8 mouse cellular contexts compared by ENCODE assay signal in genomic region chr14:76149531-76150179, GRCm38 (mm10). TPM values are rescaled to one million over a fixed set of nuclear protein-coding genes. Genes with fewer than 3 reads are reported as not detected.
DNase-seq lines count a peak whose midpoint lies in the region; ATAC-seq and TF ChIP-seq lines count a peak whose summit lies in the region.

No protein-coding gene starts in this region.

- TF ChIP-seq EP300 in MEL (IDR thresholded peaks at IDR 0.05; ENCODE audit: low read depth in 1 of 2, low read length in 2 of 2), result peak in 1 of 2 experiments; percentile 49; a peak in 1 of 4 replicates

- no peaks in the 10 kb centered on the region for H3K27me3 ChIP-seq in MEL (ENCODE audit: control insufficient read depth in 1 of 2, insufficient read depth in 2 of 2, low read length in 2 of 2)
- no peaks in the 10 kb centered on the region for H3K27me3 ChIP-seq in intestine, embryonic 14.5 days (replicated peaks; ENCODE audit: control insufficient read depth, insufficient read depth, low read length)
- no peaks in the 10 kb centered on the region for H3K27me3 ChIP-seq in liver, embryonic 13.5 days
- H3K27me3 ChIP-seq in small intestine, adult 2 months (ENCODE audit: control insufficient read depth, insufficient read depth, low read length), result no peaks in the 10 kb centered on the region

- H3K9me3 ChIP-seq in MEL (replicated peaks; ENCODE audit: insufficient read depth, low read length), result no peaks in the 10 kb centered on the region
- H3K9me3 ChIP-seq in intestine, embryonic 14.5 days (ENCODE audit: control insufficient read depth, low read length), result no peaks in the 10 kb centered on the region
- H3K9me3 ChIP-seq in liver, embryonic 13.5 days (replicated peaks), result no peaks in the 10 kb centered on the region

- peak; percentile 66 for DNase-seq in 3134 (ENCODE audit: extremely low read depth, insufficient read length, low spot score)
- DNase-seq in MEL (ENCODE audit: low read depth, low spot score), result peak; percentile 73
- peak; percentile 70 to 80 for DNase-seq in cerebellum, postnatal 10 days
- DNase-seq in gastrocnemius, postnatal 25 days, result peak; percentile 82
- peak; percentile 65 for DNase-seq in intestine, embryonic 14.5 days (ENCODE audit: low spot score)
- DNase-seq in liver, embryonic 13.5 days, result peak; percentile 17

- H3K4me3 ChIP-seq in MEL (ENCODE audit: control insufficient read depth in 1 of 2, insufficient read depth in 1 of 2, low read depth in 2 of 2, low read length in 2 of 2), result peak overlapping the region; percentile 54 to 68
- H3K4me3 ChIP-seq in intestine, embryonic 14.5 days (ENCODE audit: low read depth, low read length), result peak overlapping the region; percentile 10; the same call in 1 of the 2 replicates
- peak overlapping the region; percentile 30 for H3K4me3 ChIP-seq in liver, embryonic 13.5 days (replicated peaks)
- H3K4me3 ChIP-seq in small intestine, adult 2 months (ENCODE audit: low read depth, low read length), result peak overlapping the region; percentile 34

- peaks cover 0 to 18% of the 10 kb centered on the region in 2 experiments; a peak in 2 of 4 replicates for H3K36me3 ChIP-seq in MEL (ENCODE audit: control insufficient read depth in 1 of 2, insufficient read depth in 2 of 2, low read length in 2 of 2)
- no peaks in the 10 kb centered on the region for H3K36me3 ChIP-seq in intestine, embryonic 14.5 days (ENCODE audit: control insufficient read depth, insufficient read depth, low read length)
- H3K36me3 ChIP-seq in liver, embryonic 13.5 days, result no peaks in the 10 kb centered on the region
- H3K36me3 ChIP-seq in small intestine, adult 2 months (ENCODE audit: control insufficient read depth, insufficient read depth, low read length), result no peaks in the 10 kb centered on the region

- no peak for TF ChIP-seq RAD21 in MEL (IDR thresholded peaks at IDR 0.05; ENCODE audit: low read depth, low read length)

- H3K9ac ChIP-seq in MEL (ENCODE audit: control insufficient read depth, low read depth, low read length, poor library complexity, severe bottlenecking), result peak overlapping the region; percentile 63
- H3K9ac ChIP-seq in intestine, embryonic 14.5 days (ENCODE audit: low read length), result peak overlapping the region; percentile 23; the same call in 1 of the 2 replicates
- peak overlapping the region; percentile 33; the same call in 1 of the 2 replicates for H3K9ac ChIP-seq in liver, embryonic 13.5 days

- WGBS in intestine, embryonic 14.5 days, result 26% methylated on average over 13 of the region's 13 CpGs
- WGBS in liver, embryonic 13.5 days (ENCODE audit: insufficient replicate concordance), result 11% methylated on average over 13 of the region's 13 CpGs
- WGBS in small intestine, adult 2 months, result 9% methylated on average over 13 of the region's 13 CpGs

- no peak for ATAC-seq in intestine, embryonic 14.5 days (replicated peaks; ENCODE audit: low FRiP score, low TSS enrichment, low read depth)
- ATAC-seq in liver, embryonic 13.5 days (ENCODE audit: low read depth), result no peak
- no peak for ATAC-seq in frontal cortex, adult (ENCODE audit: low TSS enrichment)

- peak overlapping the region; percentile 46 for H3K4me2 ChIP-seq in intestine, embryonic 14.5 days (ENCODE audit: low read length)
- H3K4me2 ChIP-seq in liver, embryonic 13.5 days, result peak overlapping the region; percentile 54

- H3K79me2 ChIP-seq in MEL (ENCODE audit: control insufficient read depth, insufficient read depth, low read length, poor library complexity), result no peaks in the 10 kb centered on the region; the same call in 1 of the 2 replicates

- TF ChIP-seq CTCF in MEL (IDR thresholded peaks at IDR 0.05 in 2 of 3, conservative IDR thresholded peaks at IDR 0.05 in 1 of 3; ENCODE audit: control insufficient read depth in 1 of 3, insufficient read depth in 1 of 3, low read depth in 2 of 3, low read length in 3 of 3, poor library complexity in 1 of 3, severe bottlenecking in 1 of 3), result no peak
- TF ChIP-seq CTCF in small intestine, adult 2 months (IDR thresholded peaks at IDR 0.05; ENCODE audit: extremely low read depth, insufficient read length, insufficient replicate concordance, low read depth, low read length), result no peak

- H3K4me1 ChIP-seq in MEL (ENCODE audit: control insufficient read depth in 1 of 2, insufficient read depth in 2 of 2, low read length in 2 of 2), result peaks cover 3 to 28% of the 10 kb centered on the region in 2 experiments
- H3K4me1 ChIP-seq in intestine, embryonic 14.5 days (replicated peaks; ENCODE audit: control insufficient read depth, insufficient read depth, low read length), result 0 out of 2 replicates have a peak, but pooled peaks cover 4% of the 10 kb centered on the region
- peaks cover 70% of the 10 kb centered on the region for H3K4me1 ChIP-seq in liver, embryonic 13.5 days (replicated peaks)
- H3K4me1 ChIP-seq in small intestine, adult 2 months (ENCODE audit: control insufficient read depth, insufficient read depth, insufficient read length, low read length), result peaks cover 8% of the 10 kb centered on the region

- H3K27ac ChIP-seq in MEL (ENCODE audit: control insufficient read depth, low read depth, low read length), result peak overlapping the region; percentile 81
- no peak overlapping the region for H3K27ac ChIP-seq in intestine, embryonic 14.5 days (ENCODE audit: low read depth)
- H3K27ac ChIP-seq in liver, embryonic 13.5 days, result no peak overlapping the region
- H3K27ac ChIP-seq in small intestine, adult 2 months (ENCODE audit: insufficient read depth, low read depth, low read length), result peak overlapping the region; percentile 49

- no peak for TF ChIP-seq POLR2A in MEL (IDR thresholded peaks at IDR 0.05; ENCODE audit: control insufficient read depth in 1 of 2, insufficient read depth in 1 of 2, low read depth in 1 of 2, low read length in 2 of 2, poor library complexity in 1 of 2)
- peak; percentile 33; the same call in 1 of the 2 replicates for TF ChIP-seq POLR2A in small intestine, adult 2 months (IDR thresholded peaks at IDR 0.05; ENCODE audit: low read depth, low read length)

TF ChIP-seq in MEL, 35 proteins besides CTCF, POLR2A, EP300 and RAD21:
- TF ChIP-seq NRF1 (IDR thresholded peaks at IDR 0.05; ENCODE audit: insufficient read depth, low read depth, low read length, poor library complexity, severe bottlenecking), result no peak
- peak; percentile 20; the same call in 1 of the 2 replicates for TF ChIP-seq TAL1 (IDR thresholded peaks at IDR 0.05; ENCODE audit: low read length)
- TF ChIP-seq SIN3A (IDR thresholded peaks at IDR 0.05; ENCODE audit: low read length), result peak; percentile 47
- TF ChIP-seq MXI1 (IDR thresholded peaks at IDR 0.05; ENCODE audit: low read depth, low read length), result peak; percentile 14; the same call in 1 of the 2 replicates
- TF ChIP-seq MYB (IDR thresholded peaks at IDR 0.05; ENCODE audit: low read depth, low read length), result no peak
- no peak for TF ChIP-seq POLR2AphosphoS5 (IDR thresholded peaks at IDR 0.05; ENCODE audit: borderline replicate concordance, low read depth, low read length)
- peak; percentile 13; the same call in 1 of the 2 replicates for TF ChIP-seq RCOR1 (IDR thresholded peaks at IDR 0.05; ENCODE audit: low read depth, low read length)
- TF ChIP-seq TBP (IDR thresholded peaks at IDR 0.05; ENCODE audit: low read depth, low read length), result peak; percentile 73
- TF ChIP-seq GATA1 (IDR thresholded peaks at IDR 0.05; ENCODE audit: low read depth, low read length), result peak; percentile 63
- peak; percentile 36; the same call in 1 of the 2 replicates for TF ChIP-seq ETS1 (IDR thresholded peaks at IDR 0.05; ENCODE audit: low read depth, low read length)
- no peak for TF ChIP-seq KAT2A (conservative IDR thresholded peaks at IDR 0.05; ENCODE audit: low read depth, low read length)

RNA-seq across cellular contexts. Expression of gene Nufip1, which starts 39.0 kb away (rescaled TPM):
- total RNA-seq in MEL (2012; rRNA removed), result 15.4 and 20.6 TPM in 2 replicates
- polyA plus RNA-seq in MEL (2012; ENCODE audit: insufficient read depth in 1 of 2, insufficient read length in 2 of 2, low read depth in 1 of 2, low replicate concordance in 2 of 2, missing spikeins in 1 of 2), result 10 to 100 TPM; 21.6 to 36.5 TPM
- 1 to 10 TPM; 3.1 to 3.3 TPM for total RNA-seq in gastrocnemius, postnatal 25 days (2021)
- polyA plus RNA-seq in intestine, embryonic 14.5 days (2014; fragmentation: Nextera tagmentation; extraction: Ambion mirVana), result 16.3 and 17.8 TPM in 2 replicates
- polyA plus RNA-seq in liver, embryonic 13.5 days (2015; fragmentation: Nextera tagmentation; extraction: Ambion mirVana), result 8.8 and 10.1 TPM in 2 replicates
- polyA plus RNA-seq in small intestine, adult 2 months (2012; rRNA removed), result 2.1 and 2.9 TPM in 2 replicates

RNA-seq across cellular contexts. Expression of gene Gpalpp1, which starts 39.1 kb away (rescaled TPM):
- total RNA-seq in MEL (2012; rRNA removed), result 16.3 and 18.9 TPM in 2 replicates
- 10 to 100 TPM in 1 of 2 experiments, not detected in 1; 18.3 TPM for polyA plus RNA-seq in MEL (2012; ENCODE audit: insufficient read depth in 1 of 2, insufficient read length in 2 of 2, low read depth in 1 of 2, low replicate concordance in 2 of 2, missing spikeins in 1 of 2)
- 1 to 10 TPM; 5.1 to 5.5 TPM for total RNA-seq in gastrocnemius, postnatal 25 days (2021)
- polyA plus RNA-seq in intestine, embryonic 14.5 days (2014; fragmentation: Nextera tagmentation; extraction: Ambion mirVana), result 11.9 and 15.4 TPM in 2 replicates
- 5.6 and 7.7 TPM in 2 replicates for polyA plus RNA-seq in liver, embryonic 13.5 days (2015; fragmentation: Nextera tagmentation; extraction: Ambion mirVana)
- 0.47 and 1.1 TPM in 2 replicates for polyA plus RNA-seq in small intestine, adult 2 months (2012; rRNA removed)

Comparison
In these comparisons a context has a peak if more than half of its experiments do, and no peak if none do; other contexts are left out.
1. DNase-seq: peak in every context shown above with its lines; median percentile 82 in gastrocnemius, postnatal 25 days; 75 in cerebellum, postnatal 10 days; 73 in MEL; 66 in 3134; 65 in intestine, embryonic 14.5 days; 17 in liver, embryonic 13.5 days.
2. H3K27ac ChIP-seq: peak in MEL (single experiment) and small intestine, adult 2 months (single experiment); none in intestine, embryonic 14.5 days (single experiment) and liver, embryonic 13.5 days (single experiment).
3. H3K4me3 ChIP-seq: peak in every context shown above with its lines; median percentile 61 in MEL; 34 in small intestine, adult 2 months; 30 in liver, embryonic 13.5 days; 10 in intestine, embryonic 14.5 days.
4. Peak in every context shown above with its lines, with median percentiles within 50 percentile points of each other: H3K9ac ChIP-seq.